Mouse (Mus musculus): ENCODE results near the gene Cxcl10.

The Cxcl10 gene

DNA sequence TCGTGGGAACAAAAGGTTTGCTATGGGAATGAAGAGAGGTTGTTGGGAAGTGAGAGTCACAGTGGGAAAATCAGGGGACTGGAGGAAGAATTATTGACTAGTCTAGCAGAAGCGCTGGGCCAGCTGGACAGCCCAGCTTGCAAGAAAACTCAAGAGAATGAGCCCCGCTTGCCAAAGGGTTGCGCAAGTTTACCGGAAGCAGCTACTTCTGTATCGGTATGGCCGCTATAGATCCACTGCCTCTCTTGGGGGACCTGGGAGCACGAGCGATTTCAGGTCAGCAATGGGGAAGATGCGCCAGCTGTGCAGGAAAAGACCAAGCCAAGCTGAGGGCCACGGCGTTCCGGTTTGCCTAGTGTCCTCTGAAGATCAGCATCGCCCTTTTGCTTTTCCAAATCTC, 30.1 kb downstream of the Cxcl10 start:
- no peak for DNase-seq (ENCODE audit: low spot score)

DNA sequence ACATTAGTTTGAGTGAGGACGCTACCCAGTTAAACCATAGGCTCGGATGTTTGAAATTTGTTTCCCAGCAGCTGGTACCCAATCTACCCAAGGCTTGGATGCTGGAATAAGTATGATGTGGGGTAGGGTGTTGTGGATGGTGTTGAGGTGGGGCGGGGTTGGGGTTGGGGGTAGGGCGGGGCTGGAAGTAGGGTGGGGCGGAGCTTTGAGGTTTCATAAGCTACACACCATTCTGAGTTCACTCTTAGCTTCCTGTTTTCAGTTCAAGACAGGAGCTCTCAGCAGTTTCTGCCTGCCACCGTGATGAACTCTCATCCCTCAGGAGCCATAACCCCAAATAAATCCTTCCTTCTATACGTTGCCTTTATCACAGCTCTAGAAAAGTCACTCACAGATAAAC, 30.6 kb downstream of the Cxcl10 start:
- DNase-seq (ENCODE audit: low spot score), result no peak

DNA sequence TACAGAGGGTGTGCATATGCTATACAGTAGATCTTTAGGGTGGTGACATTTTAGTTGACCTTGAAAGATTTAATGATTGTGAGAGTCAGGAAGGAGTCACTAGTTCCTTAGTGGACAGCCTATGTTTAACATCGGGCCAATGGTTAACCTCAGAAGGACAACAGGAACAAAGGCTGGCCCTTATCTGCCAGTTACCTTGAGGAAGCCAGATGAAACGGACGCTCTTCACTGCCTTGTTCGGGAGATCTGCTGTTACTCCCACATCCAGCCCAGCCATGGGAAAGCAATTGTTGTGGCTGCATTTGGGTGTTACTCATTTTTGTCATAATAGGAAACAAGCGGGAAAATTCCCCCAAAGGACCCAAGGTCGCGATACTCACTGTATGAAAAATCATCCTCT, 34.9 kb downstream of the Cxcl10 start:
- DNase-seq (ENCODE audit: low spot score), result no peak

DNA sequence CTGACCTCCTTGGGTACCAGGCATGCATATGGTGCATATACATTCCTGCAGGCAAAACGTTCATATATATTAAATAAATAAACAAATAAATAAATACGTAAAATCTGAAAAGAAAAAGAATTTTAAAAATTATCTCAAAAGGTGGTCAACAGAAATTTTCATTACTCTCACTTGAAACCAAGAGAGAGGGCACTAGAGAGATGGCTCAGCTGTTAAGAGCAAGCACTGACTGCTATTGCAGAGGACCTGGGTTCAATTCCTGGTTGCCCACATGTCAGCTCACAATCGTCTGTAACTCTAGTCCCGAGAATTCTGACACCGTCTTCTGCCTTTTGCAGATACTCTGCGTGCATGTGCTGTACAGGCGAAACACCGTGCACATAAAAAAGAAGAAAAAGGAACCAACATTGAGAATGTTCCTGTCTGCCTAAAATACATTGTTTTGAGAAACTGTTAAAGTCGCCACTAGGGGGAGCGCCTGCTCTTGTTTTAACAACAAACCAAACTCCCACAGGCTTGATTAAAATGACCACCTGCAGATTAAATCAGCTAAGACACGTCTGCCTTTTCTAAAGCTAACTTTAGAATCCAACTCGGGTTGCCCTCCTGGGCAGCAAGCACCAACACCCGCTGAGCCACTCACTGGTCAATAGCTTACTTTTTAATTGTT, 36.5 kb downstream of the Cxcl10 start:
- peak; percentile 81 for DNase-seq (ENCODE audit: low spot score)

DNA sequence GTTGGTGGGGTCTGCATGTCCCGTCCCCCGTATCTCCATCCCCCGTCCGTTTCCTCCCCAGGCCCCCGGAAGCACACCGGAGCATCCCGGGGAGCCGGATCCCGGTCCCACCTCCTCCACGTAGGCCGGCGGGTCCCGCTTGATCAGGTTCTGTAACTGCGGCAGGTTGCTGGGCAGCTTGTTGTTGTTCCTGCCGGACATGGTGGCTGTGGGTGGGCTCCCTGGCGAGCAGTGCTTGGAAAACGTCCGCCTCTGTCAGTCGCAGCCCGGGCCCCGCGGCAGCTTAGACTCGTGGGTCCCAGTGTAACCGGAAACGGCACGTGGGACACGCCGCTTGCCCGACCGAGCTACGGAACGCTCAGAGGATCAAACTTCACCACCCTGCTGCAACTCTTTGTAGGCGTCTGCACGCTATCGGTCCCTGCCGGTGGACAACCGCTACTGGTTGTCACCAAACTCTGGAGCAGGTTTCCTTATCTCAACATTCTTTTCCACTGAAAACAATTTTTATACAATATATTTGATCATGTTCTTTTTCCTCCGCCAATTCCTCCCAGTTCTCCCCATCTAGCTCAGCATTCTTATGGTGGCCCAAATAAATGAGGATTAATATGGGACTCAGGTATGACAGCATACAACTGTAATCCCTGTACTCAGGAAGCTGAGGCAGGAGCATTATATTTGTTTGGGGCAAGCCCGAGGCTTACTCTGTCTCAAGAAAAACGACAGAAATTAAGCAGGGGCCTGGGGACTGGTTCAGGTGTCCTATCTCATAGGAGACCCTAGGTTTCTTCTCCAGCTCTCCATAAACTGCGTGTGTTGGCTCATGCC, 38.8 kb downstream of the Cxcl10 start, which contains the start of gene Sdad1:
TSS of gene Sdad1 (minus strand) at position 799 of the 831 bp plus-strand sequence.
- peak; percentile 84 for DNase-seq (ENCODE audit: low spot score)

DNA sequence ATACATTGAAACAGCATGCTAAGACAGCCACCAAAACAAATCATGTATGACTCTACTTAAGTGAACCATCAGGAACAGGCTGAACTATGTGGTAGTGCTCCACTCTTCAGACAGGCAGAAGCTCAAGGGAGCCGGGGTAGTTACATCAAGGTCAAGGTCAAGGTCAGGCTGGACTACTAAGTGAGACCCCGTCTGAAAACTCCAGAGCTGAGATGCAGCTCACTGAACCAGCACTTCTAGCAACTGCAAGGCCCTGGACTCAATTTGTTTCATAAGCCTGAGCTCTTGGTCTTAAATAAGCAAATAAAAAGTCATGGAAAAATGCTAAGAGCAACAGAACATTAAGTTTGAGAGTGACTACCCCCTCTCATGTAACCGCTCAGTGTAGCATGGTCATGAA, 44.4 kb downstream of the Cxcl10 start:
- DNase-seq (ENCODE audit: low spot score), result no peak

DNA sequence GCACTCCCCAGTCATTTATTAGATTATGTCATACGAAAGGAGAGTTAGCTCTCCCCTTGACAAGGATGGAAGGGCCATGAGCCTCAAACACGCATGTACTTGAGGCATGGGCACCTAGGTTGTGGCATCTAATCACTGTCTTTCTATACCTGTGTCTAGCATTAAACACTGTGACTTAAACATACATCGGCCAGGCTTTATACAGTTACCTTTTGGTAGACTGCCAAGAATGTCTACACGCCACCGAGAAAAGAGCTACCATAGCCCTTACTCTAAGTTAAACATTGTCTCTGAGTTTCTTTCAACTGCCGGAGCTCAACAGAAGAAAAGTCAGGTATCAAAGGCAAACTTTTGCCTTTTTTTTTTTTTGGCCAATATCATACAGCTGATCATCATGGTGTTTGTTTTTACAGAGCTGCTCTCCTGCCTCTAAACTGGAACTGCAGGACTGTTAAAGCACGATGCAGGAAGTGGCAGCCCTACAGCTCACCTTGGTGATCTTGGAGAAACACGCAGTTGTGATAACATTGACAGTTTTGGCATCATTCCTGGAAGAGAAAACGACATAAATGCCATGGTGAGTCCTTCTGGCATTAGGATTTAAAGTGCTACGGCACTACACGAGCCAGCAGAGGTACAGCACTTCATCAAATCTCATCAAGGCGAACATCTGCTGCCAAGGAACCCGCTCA, 46.4 kb downstream of the Cxcl10 start:
- no peak for DNase-seq (ENCODE audit: low spot score)
